Mouse (Mus musculus) ovary, postnatal 14 days (tissue): ENCODE results near the gene Myh14.

Experiments used
- DNase-seq: peaks from one replicate; pipeline ENCODE4 v3.0.0; 2022; ENCODE audit warnings: low spot score

The Myh14 gene

DNA sequence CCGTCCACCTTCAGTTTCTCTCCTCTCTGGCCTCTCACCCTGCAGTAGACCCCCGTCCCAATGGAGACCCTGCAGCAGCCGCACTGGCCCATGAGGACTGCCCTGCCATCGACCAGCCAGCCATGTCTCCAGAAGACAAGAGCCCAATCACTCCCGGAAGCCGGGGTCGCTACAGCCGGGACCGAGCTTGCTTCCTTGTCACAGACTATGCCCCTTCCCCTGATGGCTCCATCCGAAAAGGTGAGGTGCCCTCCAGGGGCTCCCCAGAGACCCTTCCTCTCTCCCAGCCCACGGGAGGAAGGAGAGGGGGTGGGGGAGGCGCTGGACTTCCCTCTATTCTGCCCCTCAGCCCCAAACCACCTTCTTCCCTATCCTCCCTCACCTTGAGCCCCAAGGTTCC lies 72.3 kb downstream of the Myh14 start:
- no peak for DNase-seq

DNA sequence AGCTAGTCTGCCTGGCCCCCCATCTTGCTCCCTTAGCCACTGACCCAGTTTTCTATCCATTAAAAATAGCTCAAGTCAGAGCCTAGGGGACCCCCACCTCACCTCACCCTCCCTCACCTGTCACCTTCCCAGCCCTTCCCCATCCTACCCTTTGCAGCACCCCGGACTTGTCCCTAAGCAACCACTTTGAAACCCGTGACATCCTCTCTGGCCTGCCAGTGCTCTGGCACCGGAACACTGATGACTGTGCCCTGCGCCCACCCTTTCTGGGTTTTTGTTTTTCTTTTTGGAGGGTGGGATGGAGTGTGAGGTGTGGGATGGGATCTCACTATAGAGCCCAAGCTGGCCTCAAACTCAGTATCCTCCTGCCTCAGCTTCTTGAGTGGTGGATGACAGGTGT lies 73.0 kb downstream of the Myh14 start:
- no peak for DNase-seq

DNA sequence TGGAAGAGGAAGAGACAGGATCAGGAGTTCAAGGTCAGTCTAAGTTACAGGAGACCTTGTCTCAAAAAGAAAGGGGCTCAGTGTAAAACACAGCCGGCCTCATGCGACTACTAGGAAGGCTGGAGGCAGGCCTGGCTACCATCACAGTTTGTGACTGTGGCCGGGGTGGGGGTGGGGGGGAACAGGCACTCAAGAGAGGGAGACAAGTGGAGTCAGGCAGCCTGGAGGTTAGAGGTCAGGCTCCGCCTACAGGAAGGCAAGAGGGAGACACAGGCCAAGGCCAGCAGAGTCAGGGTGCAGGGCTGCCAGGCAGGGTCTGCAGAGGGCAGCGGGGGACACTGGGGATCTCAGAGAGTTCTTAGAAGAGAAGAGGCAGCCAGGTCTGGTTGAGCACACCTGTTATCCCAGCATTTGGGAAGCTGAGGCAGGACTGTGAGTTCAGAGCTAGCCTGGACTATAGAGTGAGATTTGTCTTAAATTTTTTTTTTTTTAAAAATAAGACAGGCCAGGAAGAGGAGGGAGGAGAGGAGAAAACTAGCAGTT lies 73.6 kb downstream of the Myh14 start:
- no peak for DNase-seq

DNA sequence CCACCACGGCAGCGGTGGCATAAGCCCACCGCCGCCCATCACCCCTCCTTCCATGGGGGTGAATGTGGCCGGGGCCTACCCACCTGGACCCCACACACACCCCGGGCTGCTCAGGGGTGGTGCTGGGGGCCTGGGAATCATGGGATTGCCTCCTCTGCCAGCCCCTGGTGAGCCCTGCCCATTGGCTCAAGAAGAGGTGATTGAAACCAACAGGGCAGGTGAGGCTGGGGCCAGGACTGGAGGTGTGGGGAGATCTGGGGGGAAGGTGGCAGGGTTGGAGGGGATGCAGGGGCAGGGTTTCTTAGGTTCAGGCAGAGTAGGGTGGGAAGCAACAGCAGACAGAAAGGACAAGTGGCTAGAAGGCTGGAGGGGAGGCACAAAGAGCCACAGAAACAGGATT lies 74.6 kb downstream of the Myh14 start:
- DNase-seq, result no peak

DNA sequence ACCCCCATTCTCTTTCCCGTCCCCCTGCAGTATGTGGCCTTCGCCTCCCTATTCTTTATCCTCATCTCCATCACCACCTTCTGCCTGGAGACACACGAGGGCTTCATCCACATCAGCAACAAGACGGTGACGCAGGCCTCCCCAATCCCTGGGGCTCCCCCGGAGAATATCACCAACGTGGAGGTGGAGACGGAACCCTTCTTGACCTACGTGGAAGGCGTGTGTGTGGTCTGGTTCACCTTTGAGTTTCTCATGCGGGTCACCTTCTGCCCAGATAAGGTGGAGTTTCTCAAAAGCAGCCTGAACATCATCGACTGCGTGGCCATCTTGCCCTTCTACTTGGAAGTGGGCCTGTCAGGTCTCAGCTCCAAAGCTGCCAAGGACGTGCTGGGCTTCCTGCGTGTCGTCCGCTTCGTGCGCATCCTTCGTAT lies 75.5 kb downstream of the Myh14 start:
- no peak for DNase-seq

DNA sequence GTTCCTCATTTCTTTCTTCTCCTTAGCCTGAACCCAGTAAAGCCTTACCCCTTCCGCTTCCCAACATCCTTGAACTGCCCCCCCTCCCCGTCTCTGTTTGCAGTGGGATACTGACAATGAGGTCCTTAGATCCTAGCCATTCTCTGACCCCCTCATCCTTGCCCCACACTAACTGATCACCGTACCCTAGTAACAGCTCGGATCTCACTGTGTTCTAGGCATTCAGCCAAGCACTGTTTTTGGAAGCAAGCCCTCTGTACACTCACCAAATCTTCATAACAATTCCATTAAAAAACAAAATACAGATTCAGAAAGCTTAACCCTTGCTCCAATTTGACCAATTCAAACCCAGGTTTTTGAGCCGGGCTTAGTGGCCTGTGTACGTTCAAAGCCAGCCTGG lies 76.4 kb downstream of the Myh14 start:
- DNase-seq, result no peak

DNA sequence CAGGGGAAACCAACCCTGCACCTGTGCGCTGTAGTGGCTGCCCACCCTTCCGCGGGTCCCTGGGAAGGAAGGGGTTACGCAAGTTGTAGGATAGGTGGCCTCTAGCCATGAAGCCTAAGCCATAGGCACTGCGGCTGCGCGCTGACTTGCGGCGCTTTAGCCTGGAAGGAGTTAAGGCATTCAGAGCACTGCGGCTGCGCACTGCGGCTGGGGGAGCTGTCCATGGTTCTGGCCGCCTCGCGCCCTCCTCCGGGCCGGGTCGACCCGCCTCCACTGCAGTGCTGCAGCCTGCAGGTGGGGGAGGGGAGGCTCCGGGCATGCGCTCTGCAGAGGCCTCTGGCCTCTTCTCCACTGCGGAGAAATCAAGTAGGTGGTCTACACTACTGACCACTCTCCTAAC lies 76.9 kb downstream of the Myh14 start:
- peak; percentile 92 for DNase-seq

DNA sequence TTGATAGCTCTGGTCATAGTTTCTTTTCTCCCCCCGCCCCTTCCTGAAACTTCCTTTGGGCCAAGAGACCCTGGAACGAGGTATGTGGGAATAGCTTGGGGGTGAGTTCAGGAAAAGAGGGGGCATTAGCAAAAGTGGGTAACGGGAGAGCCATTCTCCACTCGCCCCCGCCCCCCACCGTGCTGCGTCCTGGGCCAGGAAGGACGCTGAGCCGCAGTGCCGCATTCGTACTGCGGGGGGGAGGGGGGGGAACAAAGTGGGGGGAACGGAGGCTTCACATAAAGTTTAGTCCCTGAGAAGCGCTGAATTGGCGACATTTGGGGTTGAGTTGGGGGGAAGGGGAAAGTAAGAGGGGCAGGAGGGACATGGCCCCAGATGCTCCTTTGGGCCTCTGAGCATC lies 77.6 kb downstream of the Myh14 start:
- DNase-seq, result no peak

DNA sequence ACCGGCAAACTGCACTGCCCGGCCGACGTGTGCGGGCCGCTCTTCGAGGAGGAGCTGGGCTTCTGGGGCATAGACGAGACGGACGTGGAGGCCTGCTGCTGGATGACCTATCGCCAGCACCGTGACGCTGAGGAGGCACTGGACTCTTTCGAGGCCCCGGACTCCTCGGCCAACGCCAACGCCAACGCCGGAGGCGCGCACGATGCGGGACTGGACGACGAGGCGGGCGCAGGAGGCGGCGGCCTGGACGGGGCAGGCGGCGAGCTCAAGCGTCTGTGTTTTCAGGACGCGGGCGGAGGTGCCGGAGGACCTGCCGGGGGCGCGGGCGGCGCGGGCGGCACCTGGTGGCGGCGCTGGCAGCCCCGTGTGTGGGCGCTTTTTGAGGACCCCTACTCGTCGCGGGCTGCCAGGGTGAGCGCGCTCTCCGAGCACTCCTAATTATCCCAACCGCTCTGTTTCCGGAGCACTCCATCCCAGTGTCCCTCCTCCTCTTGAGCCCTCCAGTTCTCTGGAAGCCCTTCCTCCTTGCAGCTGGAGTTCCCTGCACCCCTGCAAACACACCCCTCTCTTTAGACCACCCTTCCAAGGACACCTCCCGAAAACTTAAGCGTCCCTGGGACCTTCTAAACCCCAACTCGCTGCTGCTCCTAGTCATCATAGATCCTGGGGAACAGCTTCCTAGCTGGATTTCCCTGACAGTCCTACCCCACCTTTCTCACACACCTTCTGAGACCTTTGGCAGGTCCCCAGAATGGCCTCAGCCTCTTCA lies 79.1 kb downstream of the Myh14 start:
- no peak for DNase-seq

DNA sequence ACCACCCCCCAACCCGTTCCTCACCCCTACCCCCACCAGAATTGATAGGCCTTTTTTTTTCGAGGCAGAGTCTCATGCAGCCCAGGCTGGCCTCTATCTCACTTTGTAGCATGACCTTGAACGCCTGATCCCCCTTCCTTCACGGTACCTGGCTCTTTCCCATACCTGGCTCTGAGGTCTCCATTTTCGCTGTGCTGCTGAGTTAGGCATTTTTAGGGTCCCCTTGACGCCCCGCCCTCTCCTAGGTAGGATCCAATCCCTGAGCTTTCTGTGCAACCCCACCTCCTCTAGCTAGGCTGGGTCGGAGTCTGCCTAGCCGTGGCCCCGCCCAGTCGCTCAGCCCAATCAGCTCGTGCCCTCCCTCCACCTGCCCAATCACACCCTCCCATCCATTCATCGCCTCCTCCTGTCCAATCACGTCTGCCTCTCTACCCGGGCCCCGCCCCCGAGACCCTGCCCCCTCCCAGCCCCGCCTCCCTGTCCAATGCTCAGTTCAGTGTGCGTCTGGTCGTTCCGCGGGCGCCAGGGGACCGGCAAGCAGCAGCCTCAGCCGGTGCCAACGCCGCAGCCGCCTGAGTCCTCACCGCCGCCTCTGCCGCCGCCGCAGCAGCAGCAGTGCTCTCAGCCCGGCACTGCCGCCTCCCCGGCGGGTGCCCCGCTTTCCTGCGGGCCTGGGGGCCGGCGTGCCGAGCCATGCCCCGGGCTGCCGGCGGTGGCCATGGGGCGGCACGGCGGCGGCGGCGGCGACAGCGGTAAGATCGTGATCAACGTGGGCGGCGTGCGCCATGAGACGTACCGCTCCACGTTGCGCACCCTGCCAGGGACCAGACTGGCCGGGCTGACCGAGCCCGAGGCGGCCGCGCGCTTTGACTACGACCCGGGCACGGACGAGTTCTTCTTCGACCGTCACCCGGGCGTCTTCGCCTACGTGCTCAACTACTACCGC lies 80.0 kb downstream of the Myh14 start, which contains the start of gene Kcnc3:
TSS of gene Kcnc3 (plus strand) at position 263 of the 946 bp plus-strand sequence.
- DNase-seq, result peak; percentile 62

DNA sequence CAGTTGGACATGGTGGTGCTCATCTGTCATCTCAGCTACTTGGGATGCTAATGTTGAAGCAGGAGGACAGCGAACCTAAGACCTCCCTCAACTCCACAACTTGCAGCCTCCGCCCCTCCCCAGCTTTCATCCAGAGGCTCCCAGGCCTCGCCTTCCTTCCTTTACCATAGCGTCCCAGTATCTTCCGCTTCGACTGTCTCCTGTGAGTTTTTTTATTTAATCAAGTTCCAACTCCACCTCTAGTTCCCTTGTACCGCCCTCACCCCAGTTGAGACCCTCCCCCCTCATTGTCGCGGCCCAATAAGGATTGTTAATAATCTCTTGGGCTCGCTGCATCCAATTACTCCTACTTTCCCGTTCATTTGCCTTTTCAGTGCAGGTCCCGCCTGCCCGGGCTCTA lies 80.7 kb downstream of the Myh14 start:
- no peak for DNase-seq

DNA sequence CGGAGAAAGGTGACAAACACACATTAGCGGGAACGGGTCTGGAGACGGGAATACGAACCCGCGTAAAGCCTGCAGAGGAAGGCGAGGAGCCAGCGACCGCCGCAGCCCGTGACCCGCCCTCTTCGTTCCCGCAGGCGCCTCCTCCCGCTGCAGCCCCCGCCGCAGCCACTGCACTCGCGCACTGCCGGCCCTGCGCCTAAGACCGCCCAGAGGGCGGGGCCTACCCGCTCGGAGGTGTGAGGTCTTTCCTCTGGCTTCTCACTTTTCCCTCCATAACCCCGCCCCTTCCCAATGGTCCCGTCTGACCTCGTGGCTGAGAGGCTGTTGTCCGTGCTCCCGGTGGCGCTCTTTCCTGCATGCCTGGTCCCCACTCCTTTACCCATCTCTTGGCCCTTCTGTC lies 81.5 kb downstream of the Myh14 start:
- peak; percentile 35 for DNase-seq

DNA sequence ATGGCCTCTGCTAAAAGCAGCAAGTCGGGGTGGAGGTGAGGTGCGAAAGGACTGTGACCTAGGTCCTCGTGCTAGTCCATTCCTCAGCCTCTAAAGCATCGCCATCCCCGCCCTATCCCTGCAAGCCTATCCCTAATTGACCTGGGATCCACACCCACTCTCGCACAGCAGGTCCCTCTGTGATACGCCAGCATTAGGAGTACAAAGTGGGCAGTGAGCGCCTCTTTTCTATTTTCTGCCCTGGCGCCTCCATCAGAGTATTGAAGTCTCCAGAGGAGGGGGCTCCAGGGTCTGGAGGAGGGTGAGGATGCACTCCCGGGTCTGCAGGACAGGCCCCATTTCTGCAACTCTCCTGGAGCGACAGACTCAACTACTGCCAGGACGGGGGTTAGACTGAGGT lies 82.3 kb downstream of the Myh14 start:
- DNase-seq, result no peak

DNA sequence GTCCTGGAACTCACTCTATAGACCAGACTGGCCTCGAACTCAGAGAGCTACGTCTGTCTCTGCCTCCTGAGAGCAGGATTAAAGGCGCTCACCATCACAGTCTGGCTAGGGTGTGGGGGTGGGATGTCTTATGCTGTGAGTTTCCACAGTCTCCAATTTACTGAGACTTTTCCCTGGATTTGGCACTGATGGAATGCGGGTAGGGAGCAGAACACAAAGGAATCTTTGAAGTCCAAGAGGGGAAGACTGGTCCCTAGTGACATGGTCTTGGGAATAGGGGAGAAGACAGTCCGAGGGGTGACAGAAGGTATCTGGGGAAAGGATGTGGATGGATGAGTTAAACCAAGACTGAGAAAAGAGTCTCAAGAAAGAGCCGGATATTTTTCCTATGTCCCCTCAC lies 83.0 kb downstream of the Myh14 start:
- DNase-seq, result no peak

DNA sequence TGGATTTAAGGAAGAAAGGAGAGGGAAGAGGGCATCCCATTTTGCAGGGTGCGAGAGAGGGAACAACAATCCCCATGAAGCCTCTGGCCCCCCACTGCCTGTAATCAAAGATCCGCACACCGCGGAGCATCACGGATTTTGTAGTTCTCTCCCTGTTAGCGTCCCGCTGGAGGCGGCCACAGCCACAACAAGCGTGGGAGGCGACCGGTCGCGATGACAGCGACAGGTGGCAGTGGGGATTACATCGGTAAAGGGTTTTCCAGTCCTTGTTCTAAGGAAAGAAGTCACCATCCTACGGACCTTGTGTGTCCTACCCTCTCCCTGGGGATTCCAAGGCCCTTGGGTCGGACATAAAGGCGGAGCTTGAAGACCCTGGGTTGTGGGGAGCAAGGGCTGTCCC lies 83.7 kb downstream of the Myh14 start:
- DNase-seq, result no peak

DNA sequence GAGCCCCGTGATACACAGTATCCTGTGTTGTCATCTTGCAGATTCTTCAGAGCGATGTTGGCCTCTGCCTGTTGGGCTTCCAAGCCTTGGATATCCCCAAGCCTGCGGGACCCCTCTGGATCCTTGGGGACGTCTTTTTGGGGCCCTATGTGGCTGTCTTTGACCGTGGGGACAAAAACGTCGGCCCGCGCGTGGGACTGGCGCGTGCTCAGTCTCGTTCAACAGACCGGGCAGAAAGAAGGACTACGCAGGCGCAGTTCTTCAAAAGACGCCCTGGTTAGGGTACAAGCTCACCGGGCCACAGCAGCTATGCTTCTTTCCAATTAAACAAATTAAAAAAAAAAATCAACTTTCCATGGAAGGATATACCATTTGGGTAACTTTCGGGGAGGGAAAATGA lies 84.1 kb downstream of the Myh14 start:
- DNase-seq, result no peak

DNA sequence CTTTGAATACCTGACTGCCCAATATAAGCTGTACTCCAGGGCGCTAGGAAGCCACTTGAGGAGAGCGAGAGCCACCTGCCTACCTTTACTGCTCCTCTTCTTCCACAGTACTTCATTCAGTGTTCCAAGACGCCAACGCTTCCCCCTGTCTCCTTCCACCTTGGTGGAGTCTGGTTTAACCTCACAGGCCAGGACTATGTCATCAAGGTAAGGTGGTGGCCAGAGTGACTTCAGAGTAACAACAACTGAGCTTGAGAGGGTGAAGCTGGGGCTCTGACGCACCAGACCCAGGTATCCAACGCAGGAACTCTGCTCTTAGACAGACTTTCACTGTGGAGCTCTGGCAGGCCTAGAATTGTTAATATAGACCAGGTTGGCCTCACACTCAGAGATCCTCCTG lies 85.0 kb downstream of the Myh14 start:
- DNase-seq, result no peak

DNA sequence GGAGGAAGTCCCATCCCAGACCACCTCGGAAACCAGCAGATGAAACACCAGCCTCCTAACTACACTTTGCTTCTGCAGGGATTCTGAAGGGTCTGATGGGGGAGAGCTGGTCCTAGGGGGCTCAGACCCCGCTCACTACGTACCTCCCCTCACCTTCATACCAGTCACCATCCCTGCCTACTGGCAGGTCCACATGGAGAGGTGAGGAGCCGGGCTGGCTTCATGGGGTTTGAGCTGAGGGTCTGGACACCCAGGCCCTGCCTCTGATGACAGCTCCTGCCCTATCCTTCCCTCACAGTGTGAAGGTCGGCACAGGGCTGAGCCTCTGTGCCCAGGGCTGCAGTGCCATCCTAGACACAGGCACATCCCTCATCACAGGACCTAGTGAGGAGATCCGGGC lies 85.7 kb downstream of the Myh14 start:
- DNase-seq, result no peak

DNA sequence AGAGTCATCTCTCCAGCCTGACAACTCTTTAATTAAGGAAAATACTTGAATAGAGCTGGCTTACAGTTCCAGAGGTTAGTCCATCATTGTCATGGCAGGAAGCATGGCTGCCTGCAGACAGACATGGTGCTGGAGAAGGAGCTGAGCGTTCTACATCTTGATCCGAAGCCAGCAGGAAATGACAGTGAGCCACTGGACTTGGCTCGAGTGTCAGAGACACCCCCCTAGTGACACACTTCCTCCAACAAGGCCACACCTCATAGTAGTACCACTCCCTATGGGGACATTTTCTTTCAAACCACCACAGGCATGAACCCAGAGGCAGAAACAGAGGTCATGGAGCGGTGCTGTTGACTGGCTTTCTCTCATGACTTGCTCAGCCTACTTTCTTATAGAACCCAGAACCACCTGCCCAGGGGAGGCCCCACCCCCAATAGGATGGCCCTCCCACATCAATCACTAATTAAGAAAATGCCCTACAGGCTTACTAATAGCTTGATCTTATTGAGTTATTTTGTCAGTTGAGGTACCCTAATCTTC lies 86.3 kb downstream of the Myh14 start:
- no peak for DNase-seq

DNA sequence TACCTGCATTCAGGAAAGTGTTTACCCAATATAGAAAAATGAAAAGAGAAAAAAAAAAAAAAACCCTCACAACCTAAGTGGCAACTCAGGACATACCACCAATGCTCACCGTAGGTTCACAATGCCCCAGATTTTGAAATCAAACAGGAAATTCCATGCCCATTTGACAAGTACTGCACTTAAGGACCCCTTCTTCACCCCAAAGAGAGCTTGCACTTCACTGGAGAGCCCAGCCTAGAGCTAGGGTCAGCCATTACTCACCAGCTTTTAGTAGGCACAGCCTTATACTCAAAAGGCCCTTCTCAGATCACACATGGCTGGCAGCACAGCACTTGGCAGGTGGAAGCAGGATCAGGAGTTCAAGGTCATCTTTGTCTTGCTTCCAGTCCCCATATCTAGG lies 87.5 kb downstream of the Myh14 start:
- no peak for DNase-seq

DNA sequence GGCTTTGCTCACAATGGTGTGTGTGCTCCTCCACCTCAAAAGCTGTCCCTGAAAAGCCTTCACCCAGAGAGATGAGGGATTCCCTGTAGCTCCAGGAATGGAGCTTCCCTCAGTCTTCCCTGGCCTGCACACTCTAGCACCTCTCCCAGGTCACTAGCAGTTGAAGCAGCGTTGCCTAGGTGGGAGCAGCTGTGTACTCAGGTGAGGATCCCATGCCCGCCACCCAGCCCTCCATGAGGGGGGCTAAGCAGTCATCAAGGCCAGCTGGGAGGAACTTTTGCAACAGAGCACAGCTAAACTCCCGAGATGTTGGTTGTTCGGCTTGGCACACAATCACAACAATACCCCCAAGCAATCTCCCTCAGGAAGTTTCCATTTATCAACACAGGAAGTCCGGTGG lies 87.9 kb downstream of the Myh14 start:
- DNase-seq, result no peak

DNA sequence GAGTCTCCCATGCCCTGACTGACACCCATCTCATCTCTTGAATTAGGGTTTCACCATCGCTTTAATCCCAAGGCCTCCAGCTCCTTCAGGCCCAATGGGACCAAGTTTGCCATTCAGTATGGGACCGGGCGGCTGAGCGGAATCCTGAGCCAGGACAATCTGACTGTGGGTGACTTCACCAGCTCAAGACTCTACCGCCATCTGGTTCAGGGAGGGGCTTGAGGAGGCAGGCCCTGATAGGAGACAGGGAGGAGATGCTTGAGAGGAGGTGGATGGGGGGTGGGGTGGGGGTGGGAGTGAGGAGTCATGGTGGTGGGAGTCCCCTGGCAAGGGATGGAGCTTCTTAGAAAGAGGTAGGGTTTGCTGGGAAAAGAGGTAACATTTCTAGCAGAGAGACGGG lies 89.0 kb downstream of the Myh14 start:
- DNase-seq, result no peak
